Mouse (Mus musculus) ES-E14 (cell line): Measurements from ENCODE around the gene Sp110. TPM values are rescaled to one million over a fixed set of nuclear protein-coding genes. Genes with fewer than 3 reads are reported as not detected.
"Not testable (repeated sequence)": the region's sequence is repeated elsewhere in the genome, so short reads cannot be mapped to it uniquely, and the experiment has no call there.

ENCODE experiments used
- DNase-seq: peaks from one replicate; pipeline ENCODE4 v3.0.0-alpha.2; 2013; ENCODE audit warnings: low read depth, low spot score
- H3K27ac ChIP-seq: 2 replicates; pipeline ENCODE4 v1.5.1; 2012; ENCODE audit warnings: low read depth, mild to moderate bottlenecking, low read length, moderate library complexity, mixed read lengths; ENCODE audit not compliant: poor library complexity, insufficient read depth, severe bottlenecking
- H3K36me3 ChIP-seq: 2 replicates; pipeline ENCODE4 v1.6.1; 2012; ENCODE audit warnings: mild to moderate bottlenecking, low read length, moderate library complexity, mixed read lengths; ENCODE audit not compliant: control insufficient read depth, poor library complexity, insufficient read depth, severe bottlenecking
- H3K4me1 ChIP-seq, 2 experiments: fragments of 150-350 bp in 1 of 2; sonication (generic) in 1 of 2; 2 replicates each; pipeline ENCODE4 v1.6.1; 2012; ENCODE audit warnings: low read length in 2 of 2, mild to moderate bottlenecking in 1 of 2, mixed read lengths in 1 of 2; ENCODE audit not compliant: control insufficient read depth in 2 of 2, insufficient read depth in 2 of 2, poor library complexity in 1 of 2
- H3K4me3 ChIP-seq, 2 experiments: fragments of 150-350 bp in 1 of 2; sonication (generic) in 1 of 2; 2 replicates each; pipeline ENCODE4 v1.5.1; 2012; ENCODE audit warnings: low read length in 2 of 2, low read depth in 1 of 2, mild to moderate bottlenecking in 1 of 2, mixed read lengths in 1 of 2; ENCODE audit not compliant: insufficient read depth in 1 of 2, poor library complexity in 1 of 2, severe bottlenecking in 1 of 2
- H3K9ac ChIP-seq: 2 replicates; pipeline ENCODE4 v1.6.1; 2012; ENCODE audit warnings: low read depth, mild to moderate bottlenecking, low read length, mixed read lengths; ENCODE audit not compliant: poor library complexity, insufficient read depth, severe bottlenecking
- H3K9me3 ChIP-seq: fragments of 150-350 bp; sonication (generic); 2 replicates; pipeline ENCODE4 v1.6.1; 2012; ENCODE audit warnings: low read depth, mild to moderate bottlenecking, low read length; ENCODE audit not compliant: control insufficient read depth, insufficient read depth
- in situ Hi-C, 2 experiments: fragments of 600-800 bp; cut with MboI; formaldehyde crosslinking; loops; one replicate each; pipeline ENCODE4 v1.15.1; 2025; ENCODE audit warnings: low sequenced_read_pairs in 2 of 2, inconsistent platforms in 1 of 2; ENCODE audit not compliant: unreplicated experiment in 2 of 2
- total RNA-seq: library from RNA; depleted of rRNA; stranded (reverse); fragments of 300-350 nt; gene quantifications from 2 replicates; pipeline ENCODE4 v1.2.3, GENCODE M21; 2012; rRNA removed

Gene Sp110
- total RNA-seq, 1 experiment = 4.1 TPM

- H3K4me3 ChIP-seq, H3K36me3 ChIP-seq, H3K9me3 ChIP-seq, H3K4me1 ChIP-seq, in situ Hi-C loops, H3K27ac ChIP-seq, DNase-seq, H3K9ac ChIP-seq: not testable (repeated sequence)
Observed at GRCm38 (mm10) chr1:85528451-85529110, 70.0 kb downstream of the Sp110 start.

Other genes starting within 250 kb of the Sp110 start
- not detected in 2 replicates for gene G530012D18Rik, start 23.1 kb downstream of the Sp110 start, total RNA-seq
- 2.3 and 3.0 TPM in 2 replicates for gene Sp140, start 1.6 kb upstream of the Sp110 start, total RNA-seq
- not detected in 2 replicates for gene Sp100, start 51.2 kb upstream of the Sp110 start, total RNA-seq
- 0.63 and 0.76 TPM in 2 replicates for gene A630001G21Rik, start 179.8 kb upstream of the Sp110 start, total RNA-seq
- 43.2 and 51.9 TPM in 2 replicates for gene Cab39, start 194.6 kb upstream of the Sp110 start, total RNA-seq